Mouse (Mus musculus): Measurements from ENCODE around the gene Olfr332.
"Not testable (repeated sequence)": the region's sequence is repeated elsewhere in the genome, so short reads cannot be mapped to it uniquely, and the experiment has no call there.

Olfr332 gene

GRCm38 (mm10) chr11:58492455-58492854, at the start of gene Olfr332:
Olfr332 (minus strand) TSS chr11:58492555.
- no peak for DNase-seq (ENCODE audit: low spot score)

GRCm38 (mm10) chr11:58534736-58535135, 42.4 kb upstream of the Olfr332 start, which contains the start of gene Olfr330:
Olfr330 (minus strand) TSS chr11:58534836.
- DNase-seq (ENCODE audit: low spot score) = not testable (repeated sequence)

GRCm38 (mm10) chr11:58519756-58520155, 27.4 kb upstream of the Olfr332 start:
- DNase-seq (ENCODE audit: low spot score) = peak; percentile 3

- peak; percentile 59 for DNase-seq (ENCODE audit: low spot score)
Observed at GRCm38 (mm10) chr11:58518916-58519315, 26.6 kb upstream of the Olfr332 start.

- DNase-seq (ENCODE audit: low spot score) = not testable (repeated sequence)
Observed at GRCm38 (mm10) chr11:58509058-58509457, 16.7 kb upstream of the Olfr332 start.

- not testable (repeated sequence) for DNase-seq (ENCODE audit: low spot score)
Observed at GRCm38 (mm10) chr11:58502472-58502871, 10.1 kb upstream of the Olfr332 start, which contains the start of gene Olfr331. Olfr331 (minus strand) TSS chr11:58502572.

GRCm38 (mm10) chr11:58499290-58499689, 6.9 kb upstream of the Olfr332 start:
- no peak for DNase-seq (ENCODE audit: low spot score)

GRCm38 (mm10) chr11:58498761-58499160, 6.4 kb upstream of the Olfr332 start:
- no peak for DNase-seq (ENCODE audit: low spot score)

GRCm38 (mm10) chr11:58462170-58462569, 30.2 kb downstream of the Olfr332 start, which contains the start of gene Olfr30:
Olfr30 (minus strand) TSS chr11:58462270.
- DNase-seq (ENCODE audit: low spot score) = no peak

- DNase-seq (ENCODE audit: low spot score) = no peak
Observed at GRCm38 (mm10) chr11:58453592-58453991, 38.8 kb downstream of the Olfr332 start.

- DNase-seq (ENCODE audit: low spot score) = no peak
Observed at GRCm38 (mm10) chr11:58452759-58453158, 39.6 kb downstream of the Olfr332 start, which contains the start of gene Lypd9. Lypd9 (minus strand) TSS chr11:58452923.
